Mouse (Mus musculus) bone marrow, adult 2 months (tissue): ENCODE data around the gene Cdc26.

Experiments
- CTCF ChIP-seq: fragments of 200-500 bp; IDR thresholded peaks from 2 replicates; pipeline ENCODE4 v1.5.1; 2011; ENCODE audit warnings: low read length, control low read depth; ENCODE audit not compliant: control insufficient read depth, insufficient read depth
- POLR2A ChIP-seq: fragments of 200-500 bp; IDR thresholded peaks from 2 replicates; pipeline ENCODE4 v1.6.1; 2011; ENCODE audit warnings: low read depth, mild to moderate bottlenecking, control low read depth, low read length, borderline replicate concordance; ENCODE audit not compliant: control insufficient read depth

DNA sequence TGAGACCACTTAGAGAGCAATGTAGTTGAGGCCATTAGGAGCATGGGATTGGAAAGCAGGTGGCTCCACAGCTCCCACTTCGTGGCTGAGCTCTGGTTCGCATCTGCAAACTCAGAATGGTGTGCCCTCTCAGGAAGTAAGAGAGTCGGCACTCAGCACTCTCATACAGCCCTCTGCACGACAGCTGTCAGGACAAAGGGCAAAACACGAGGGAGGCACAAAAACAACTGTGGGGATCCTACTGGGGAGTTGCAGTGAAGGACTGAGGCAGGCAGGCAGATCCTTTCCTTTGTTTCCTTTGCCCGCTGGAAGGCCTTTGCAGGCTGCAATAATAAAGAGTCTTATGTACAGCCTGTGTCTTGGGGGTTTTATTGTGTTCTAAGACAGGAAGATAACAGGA, 15.0 kb downstream of the Cdc26 start:
- TF ChIP-seq CTCF, result no peak
- TF ChIP-seq POLR2A, result no peak
